Mouse (Mus musculus) bone marrow macrophage, adult 2 months (primary cell): ENCODE measurements around the gene Cd47.

Experiments
- CTCF ChIP-seq: IDR thresholded peaks from 2 replicates; pipeline ENCODE4 v1.5.1; 2012; ENCODE audit warnings: low read depth, mild to moderate bottlenecking, low read length, moderate library complexity
- POLR2A ChIP-seq: IDR thresholded peaks from 2 replicates; pipeline ENCODE4 v1.6.1; 2012; ENCODE audit warnings: mild to moderate bottlenecking, low read depth, low read length, borderline replicate concordance

DNA sequence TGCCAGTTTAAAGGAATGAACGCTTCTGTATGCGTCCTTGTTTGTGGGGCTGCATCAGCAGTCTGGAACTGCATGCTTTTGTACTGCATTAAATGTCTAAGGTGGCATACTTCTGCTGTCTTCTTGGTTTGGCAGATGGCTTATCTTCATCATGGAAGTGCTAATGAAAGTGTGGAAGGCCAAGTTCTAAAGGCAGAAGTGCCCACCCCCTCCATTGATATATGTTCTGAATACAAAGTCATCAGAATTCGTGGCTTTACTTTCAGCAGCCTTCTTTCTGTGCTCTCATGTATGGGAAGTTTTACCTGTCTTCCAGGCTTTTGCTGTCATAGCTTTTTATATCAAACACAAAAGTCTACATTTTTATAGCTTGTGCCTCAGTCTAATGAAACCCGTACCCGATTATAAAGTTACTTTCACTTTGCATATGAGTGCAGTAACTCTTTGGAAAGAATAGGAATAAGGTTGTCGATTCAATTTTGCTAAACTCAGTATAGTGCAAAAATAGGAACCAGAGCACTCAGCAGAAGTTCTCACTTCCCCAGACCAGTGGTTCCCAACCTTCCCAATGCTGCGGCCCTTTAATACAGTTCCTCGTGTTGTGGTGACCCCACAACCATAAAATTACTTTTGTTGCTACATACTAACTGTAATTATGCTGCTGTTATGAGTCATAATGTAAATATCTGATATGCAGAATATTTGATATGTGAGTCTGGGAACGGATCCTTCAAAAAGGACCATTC lies 58.0 kb downstream of the Cd47 start:
- TF ChIP-seq CTCF (no peak), POLR2A (no peak)
